Mouse (Mus musculus): ENCODE measurements around the gene Emc10.

The Emc10 gene

DNA sequence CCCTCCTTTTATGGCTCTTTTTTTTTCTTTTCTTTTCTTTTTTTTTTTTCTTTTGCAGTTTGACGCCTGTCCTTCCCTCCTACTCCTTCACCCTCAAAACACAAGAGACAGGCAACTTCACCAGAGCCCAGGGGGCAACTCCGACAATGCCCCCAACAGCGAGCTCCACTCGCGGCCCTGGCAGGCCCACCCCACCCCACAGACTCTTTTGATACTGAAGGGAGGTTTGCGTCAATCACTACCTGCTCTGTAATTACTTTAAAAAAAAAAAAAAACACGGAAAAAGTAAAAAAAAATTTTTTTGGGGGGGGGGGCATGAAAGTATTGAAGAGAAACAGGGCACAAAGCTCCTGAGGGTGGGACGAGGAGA, 33.3 kb downstream of the Emc10 start:
- DNase-seq (ENCODE audit: low read depth, low spot score) = no peak

DNA sequence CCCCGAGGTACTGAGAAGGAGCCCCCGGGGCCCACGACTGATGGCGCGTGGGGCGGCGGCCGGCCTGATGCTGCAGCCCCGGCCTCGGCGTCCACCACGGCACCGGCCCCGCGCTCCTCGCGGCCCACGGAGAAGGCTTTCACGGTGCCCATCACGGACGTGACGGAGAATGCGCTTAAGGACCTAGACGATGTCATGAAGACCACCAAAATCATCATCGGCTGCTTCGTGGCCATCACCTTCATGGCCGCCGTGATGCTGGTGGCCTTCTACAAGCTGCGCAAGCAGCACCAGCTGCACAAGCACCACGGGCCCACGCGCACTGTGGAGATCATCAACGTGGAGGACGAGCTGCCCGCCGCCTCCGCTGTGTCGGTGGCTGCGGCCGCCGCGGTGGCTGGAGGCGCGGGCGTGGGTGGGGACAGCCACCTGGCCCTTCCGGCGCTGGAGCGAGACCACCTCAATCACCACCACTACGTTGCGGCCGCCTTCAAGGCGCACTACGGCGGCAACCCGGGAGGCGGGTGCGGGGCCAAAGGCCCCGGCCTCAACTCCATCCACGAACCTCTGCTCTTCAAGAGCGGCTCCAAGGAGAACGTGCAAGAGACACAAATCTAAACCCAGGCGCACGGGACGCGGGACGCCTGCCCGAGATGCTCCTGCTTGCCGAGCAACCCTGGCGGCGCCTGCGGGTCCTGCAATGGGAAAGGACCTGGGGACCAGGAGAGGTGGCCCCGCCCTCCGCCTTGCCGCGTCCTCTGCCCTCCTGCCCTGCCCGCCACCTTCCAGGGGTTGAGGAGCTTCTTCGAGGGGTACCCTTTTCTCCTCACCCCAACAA, 33.9 kb downstream of the Emc10 start:
- DNase-seq (ENCODE audit: low read depth, low spot score) = no peak

DNA sequence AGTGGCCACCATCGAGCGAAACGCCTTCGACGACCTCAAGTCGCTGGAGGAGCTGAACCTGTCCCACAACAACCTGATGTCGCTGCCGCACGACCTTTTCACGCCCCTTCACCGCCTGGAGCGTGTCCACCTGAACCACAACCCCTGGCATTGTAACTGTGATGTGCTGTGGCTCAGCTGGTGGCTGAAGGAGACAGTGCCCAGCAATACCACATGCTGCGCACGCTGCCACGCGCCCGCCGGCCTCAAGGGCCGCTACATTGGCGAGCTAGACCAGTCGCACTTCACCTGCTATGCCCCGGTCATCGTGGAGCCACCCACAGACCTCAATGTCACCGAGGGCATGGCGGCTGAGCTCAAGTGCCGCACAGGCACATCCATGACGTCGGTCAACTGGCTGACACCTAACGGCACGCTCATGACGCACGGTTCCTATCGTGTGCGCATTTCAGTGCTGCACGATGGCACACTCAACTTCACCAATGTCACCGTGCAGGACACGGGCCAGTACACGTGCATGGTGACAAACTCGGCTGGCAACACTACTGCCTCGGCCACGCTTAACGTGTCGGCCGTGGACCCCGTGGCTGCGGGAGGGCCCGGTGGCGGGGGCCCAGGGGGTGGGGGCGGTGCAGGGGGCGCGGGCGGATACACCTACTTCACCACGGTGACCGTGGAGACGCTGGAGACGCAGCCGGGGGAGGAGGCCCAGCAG, 34.7 kb downstream of the Emc10 start:
- no peak for DNase-seq (ENCODE audit: low read depth, low spot score)

DNA sequence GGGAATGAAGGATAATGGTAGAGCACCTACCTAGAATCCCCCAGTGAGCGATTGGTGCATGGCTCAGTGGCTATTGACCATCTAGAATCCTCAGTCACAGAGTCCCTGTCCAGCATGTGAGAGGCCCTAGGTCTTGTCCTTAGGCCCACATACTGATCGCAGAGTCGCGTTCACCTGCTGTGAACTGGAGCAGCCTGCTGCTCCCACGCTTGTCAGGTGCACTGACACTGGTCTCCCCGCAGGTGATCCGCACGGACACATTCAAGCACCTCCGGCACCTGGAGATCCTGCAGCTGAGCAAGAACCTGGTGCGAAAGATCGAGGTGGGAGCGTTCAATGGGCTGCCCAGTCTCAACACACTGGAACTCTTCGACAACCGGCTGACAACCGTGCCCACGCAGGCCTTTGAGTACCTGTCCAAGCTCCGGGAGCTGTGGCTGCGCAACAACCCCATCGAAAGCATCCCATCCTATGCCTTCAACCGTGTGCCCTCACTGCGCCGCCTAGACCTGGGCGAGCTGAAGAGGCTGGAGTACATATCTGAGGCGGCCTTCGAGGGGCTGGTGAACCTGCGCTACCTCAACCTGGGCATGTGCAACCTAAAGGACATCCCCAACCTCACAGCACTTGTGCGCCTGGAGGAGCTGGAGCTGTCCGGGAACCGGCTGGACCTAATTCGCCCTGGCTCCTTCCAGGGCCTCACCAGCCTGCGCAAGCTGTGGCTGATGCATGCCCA, 35.4 kb downstream of the Emc10 start:
- no peak for DNase-seq (ENCODE audit: low read depth, low spot score)

DNA sequence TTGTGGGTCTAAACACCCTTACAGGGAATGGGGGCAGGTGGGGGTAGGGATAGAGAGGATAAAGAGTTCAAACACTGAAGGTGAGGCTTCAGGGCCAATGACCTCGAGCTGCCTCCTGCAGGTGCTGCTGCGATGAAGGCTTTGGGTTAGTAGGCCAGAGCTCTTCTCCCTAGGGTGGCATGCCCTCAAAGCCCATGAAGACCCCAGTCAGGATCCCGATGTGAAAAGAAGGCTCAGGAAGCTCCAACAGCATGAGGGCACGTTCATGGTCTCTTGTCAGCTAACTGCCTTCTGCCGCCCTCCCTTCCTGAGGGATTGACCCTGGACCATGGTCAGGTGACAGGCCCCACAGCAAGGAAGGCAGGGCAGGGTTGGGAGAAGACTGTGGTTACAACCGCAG, 36.3 kb downstream of the Emc10 start:
- no peak for DNase-seq (ENCODE audit: low read depth, low spot score)

DNA sequence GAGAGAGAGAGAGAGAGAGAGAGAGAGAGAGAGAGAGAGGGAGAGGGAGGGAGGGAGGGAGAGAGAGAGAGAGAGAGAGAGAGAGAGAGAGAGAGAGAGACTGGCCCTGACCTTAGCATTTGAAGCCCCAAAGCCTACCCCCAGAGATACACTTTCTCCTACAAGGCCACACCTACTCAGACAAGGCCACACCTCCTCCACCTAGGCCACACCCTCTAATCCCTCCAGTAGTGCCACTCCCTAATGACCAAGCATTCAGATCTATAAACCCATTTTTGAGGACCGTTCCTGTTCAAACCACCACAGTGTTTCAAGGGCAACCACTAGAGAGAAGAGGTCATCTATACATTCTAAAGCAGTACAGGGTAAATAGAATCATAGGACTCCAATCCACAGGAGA, 40.0 kb downstream of the Emc10 start:
- no peak for DNase-seq (ENCODE audit: low read depth, low spot score)

DNA sequence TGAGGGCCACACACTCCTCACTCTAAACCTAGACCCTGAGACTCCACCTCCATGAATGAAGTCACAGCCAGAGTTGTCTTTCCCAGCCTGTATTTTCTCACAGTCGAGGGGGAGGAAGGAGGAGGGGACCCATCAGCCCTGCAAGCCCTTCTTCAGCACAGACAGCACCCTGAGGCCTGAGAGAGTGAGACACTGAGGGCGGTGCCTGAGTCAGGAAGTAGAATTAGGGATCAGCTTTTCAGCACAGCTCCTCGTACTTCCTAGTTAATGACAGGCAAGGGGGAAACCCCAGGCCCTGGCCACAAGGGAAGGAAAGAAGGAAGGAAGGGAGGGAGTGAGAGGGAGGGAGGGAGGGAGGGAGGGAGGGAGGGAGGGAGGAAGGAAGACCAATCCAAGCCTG, 43.1 kb downstream of the Emc10 start:
- DNase-seq (ENCODE audit: low read depth, low spot score) = no peak

DNA sequence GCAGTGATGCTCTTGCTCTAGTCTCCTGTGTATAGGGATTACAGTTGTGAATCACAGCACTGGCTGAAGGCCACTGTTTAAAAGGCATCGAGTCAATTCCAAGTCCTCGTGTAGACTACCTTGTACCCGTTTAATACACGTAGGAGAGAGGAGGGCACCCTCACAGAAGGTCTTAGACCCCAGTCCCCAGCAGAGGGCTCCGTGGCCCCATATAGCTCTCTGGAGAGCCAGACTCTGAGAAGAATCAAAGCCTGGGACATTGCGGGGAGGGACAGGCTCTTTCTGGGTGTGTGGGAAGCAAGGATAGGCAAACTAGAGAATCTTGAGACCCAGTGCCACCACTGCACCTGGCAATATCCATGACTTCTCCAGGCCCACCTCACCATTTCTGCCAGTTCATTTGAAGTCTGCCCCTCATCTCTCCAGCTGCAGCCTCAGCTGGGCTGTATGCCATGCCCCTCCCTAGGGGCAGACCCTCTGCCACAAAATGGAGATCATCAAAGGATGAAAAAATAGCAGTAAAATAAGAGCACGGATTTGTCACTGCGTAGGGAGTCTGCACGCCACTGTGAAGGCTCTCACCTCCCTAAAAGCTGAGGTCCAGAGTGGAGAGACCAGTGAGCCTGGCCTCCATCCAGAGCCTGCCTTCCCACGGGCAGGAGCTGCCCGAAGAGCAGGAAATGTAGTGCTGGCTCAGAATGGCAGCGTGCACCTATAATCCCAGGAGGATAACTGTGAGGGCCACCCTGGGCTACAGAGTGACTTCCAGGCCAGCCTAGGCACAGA, 50.1 kb downstream of the Emc10 start:
- no peak for DNase-seq (ENCODE audit: low read depth, low spot score)

DNA sequence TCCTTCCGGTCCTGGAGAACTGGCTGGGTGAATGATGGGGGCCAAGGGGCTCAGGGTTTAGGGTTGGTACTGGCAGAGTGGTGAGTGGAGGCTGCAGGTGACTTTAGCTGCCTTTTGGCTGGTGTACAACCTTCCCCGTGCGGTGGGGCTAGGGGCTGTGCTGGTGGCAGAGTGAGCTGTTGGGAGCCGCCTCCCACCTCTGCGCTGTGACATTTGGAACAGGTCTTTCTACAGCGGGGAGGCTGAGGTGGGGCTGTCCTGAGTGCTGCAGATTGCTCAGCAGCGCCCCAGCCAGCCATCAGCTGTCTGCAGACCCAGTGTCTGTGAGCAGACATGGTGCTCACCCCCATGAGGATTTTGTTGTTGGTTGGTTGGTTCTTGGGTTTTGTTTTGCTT, 50.8 kb downstream of the Emc10 start:
- DNase-seq (ENCODE audit: low read depth, low spot score) = no peak

DNA sequence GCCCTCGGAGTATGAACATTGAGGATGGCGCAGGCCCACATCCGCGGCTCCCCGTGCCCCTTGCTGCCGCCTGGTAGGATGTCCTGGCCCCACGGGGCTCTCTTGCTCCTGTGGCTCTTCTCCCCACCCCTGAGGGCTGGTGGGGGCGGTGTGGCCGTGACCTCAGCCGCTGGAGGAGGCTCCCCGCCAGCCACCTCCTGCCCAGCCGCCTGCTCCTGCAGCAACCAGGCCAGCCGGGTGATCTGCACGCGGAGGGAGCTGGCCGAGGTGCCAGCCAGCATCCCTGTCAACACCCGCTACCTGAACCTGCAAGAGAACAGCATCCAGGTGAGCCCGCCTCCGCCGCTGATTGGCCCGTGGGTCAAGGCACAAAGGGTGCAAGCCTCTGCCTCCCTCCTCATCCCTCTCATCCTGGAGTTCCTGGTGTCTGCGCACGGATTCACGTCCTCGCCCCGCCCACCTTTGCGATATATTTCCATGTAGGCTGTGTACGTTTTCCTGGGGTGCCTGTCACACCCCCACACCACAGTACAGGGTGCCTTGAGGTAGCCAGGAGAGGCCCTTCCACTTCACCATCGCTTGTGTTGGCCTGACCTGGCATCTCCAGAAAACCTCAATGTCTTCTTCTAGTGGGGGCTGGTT, 51.3 kb downstream of the Emc10 start:
- DNase-seq (ENCODE audit: low read depth, low spot score) = no peak

DNA sequence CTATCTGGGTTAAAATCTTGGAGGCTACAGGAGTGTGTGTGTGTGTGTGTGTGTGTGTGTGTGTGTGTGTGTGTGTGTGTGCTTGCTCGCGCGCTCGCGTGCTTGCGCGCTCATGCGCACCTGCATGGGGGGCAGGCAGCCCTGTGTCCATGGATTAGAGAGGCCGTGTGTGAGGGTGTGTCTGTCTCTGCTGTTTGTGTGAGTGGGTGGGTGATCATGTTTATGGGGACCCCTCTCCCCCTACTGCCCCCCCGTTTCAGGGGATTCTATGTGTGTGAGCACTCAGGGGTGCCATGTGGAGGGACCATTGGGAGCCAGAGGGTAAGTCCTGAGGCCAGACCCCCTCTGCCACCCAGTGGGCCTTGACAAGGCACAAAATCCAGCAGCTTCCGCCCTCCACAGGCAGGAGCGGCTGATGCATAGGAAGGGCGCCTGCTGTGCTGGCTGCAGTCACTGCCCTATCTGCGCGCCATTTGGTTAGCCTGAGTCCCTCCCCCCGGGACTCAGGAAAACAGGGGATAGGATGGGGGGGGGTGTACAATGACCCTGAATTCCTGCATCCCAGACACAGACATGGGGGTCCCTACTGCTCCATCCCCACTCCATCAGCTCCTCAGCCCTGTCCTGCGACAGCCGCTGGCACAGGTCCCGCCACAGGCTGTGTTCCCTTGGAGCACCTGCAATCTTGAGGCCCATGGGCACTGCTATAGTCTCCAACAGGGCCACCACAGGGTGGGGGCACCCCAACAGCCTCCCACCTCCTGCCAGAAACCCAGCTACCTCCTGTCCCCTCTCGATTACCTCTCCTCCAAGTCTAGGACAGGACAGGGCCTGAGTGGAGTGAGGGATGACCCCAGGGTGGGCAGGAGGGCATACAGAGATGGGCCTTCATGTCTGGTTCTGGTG, 52.8 kb downstream of the Emc10 start:
- no peak for DNase-seq (ENCODE audit: low read depth, low spot score)

DNA sequence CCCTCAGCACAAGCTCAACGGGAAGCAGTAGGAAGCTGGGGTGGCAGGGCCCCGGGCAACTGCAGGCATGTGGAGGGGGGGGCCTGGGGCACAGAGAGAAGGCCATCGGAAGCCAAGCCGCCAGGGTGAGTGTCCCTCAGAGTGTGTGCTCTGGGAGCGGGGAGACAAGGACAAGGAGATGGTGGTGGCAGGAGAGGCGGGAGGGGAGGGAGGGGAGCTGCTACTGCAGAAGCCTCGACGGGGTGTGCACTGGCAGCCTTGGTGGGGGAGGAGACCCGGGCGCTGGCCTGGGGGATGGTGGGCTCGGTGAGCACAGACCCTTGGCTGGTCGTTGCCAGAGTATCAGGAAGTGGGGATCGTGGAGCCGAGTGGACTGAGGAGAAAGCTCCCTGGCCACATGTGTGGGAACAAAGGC, 53.9 kb downstream of the Emc10 start:
- no peak for DNase-seq (ENCODE audit: low read depth, low spot score)

DNA sequence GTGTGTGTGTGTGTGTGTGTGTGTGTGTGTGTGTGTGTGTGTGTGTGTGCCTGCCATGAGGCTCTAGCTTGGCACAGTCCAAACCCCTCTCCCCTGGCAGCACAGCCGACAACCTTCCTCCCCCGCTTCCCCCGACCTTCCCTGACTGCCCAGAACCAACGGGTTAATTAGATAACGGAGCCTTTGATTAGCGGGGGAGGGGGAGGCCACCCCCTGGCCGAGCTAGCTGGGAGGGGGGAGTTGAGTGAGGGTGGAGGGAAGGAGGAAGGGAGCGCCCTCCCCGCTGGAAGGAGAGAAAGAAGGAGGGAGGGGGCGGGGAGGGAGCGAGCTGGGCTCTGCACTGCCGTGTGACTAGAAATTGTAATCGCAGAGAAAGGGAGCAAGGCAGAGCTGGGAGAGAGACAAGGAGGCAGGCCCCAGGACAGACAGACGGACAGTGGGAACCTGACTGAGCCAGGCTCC, 54.6 kb downstream of the Emc10 start:
- DNase-seq (ENCODE audit: low read depth, low spot score) = no peak

DNA sequence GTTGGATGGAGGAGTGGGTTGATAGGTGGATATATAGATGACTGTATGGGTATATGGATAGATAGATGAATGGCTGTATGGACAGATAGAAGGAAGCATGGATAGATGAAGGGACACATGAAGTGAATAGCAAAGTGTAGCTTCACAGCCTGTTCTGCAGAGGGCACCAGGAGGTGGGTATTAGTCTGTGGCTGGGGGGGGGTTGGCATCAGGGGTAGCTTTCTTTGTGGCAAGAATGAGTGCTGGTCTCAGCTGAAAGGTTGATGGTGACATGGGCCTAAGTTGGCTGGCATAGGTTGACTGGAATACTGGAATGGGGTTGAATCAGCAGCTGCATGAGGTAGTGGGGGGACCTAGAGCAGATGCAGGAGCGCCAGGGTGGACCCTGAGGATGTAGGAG, 55.1 kb downstream of the Emc10 start:
- no peak for DNase-seq (ENCODE audit: low read depth, low spot score)

DNA sequence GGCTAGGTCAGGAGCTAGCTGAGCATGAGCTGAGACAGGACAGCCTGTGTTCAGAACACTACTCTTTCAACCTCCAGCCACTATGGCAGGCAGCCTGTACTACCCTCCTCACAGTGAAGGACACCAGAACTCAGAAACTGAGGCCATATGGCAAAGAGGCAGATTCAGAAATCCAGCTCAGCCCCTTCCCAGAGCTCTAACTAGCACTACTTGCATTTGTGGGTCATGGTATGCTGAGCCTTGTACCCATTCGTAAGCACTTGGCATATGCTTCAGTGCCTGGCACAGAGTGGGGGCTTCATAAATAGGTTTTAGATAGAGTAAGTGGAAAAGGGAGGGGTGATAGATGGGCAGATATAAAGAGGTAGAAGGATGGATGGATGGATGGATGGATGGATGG, 55.9 kb downstream of the Emc10 start:
- no peak for DNase-seq (ENCODE audit: low read depth, low spot score)
